Mouse (Mus musculus) hindbrain, postnatal 0 days (tissue): ENCODE results near the gene Folr2. TPM values are rescaled to one million over a fixed set of nuclear protein-coding genes. Genes with fewer than 3 reads are reported as not detected.

Source experiments
- ATAC-seq: fragments of 200-750 bp; cut with Nextera tagmentation; 2 replicates; pipeline ENCODE4 v1.8.0; 2017; ENCODE audit warnings: mild to moderate bottlenecking, moderate TSS enrichment, moderate library complexity
- DNase-seq: peaks from one replicate; pipeline ENCODE4 v3.0.0-alpha.2; 2015; ENCODE audit warnings: low spot score
- H3K27ac ChIP-seq: fragments of 300-500 bp; sonication (generic); 2 replicates; pipeline ENCODE4 v1.5.1; 2014; ENCODE audit warnings: mild to moderate bottlenecking
- H3K27me3 ChIP-seq: fragments of 300-500 bp; sonication (generic); 2 replicates; pipeline ENCODE4 v1.6.1; 2014; ENCODE audit warnings: low read length, mixed read lengths; ENCODE audit not compliant: insufficient read depth
- H3K36me3 ChIP-seq: fragments of 300-500 bp; sonication (generic); 2 replicates; pipeline ENCODE4 v1.6.1; 2014; ENCODE audit warnings: low read length, mixed read lengths; ENCODE audit not compliant: insufficient read depth
- H3K4me1 ChIP-seq: fragments of 300-500 bp; sonication (generic); 2 replicates; pipeline ENCODE4 v1.6.1; 2014; ENCODE audit warnings: antibody characterized with exemption, low read length, mixed read lengths; ENCODE audit not compliant: insufficient read depth
- H3K4me2 ChIP-seq: fragments of 300-500 bp; sonication (generic); 2 replicates; pipeline ENCODE4 v1.6.1; 2014; ENCODE audit warnings: low read depth, mild to moderate bottlenecking, low read length, moderate library complexity, mixed read lengths
- H3K4me3 ChIP-seq: fragments of 300-500 bp; sonication (generic); 2 replicates; pipeline ENCODE4 v1.5.1; 2014; ENCODE audit warnings: low read length
- H3K9ac ChIP-seq: fragments of 300-500 bp; sonication (generic); replicated peaks from 2 replicates; pipeline ENCODE4 v1.6.1; 2014; ENCODE audit warnings: mild to moderate bottlenecking, low read length, moderate library complexity, mixed read lengths
- H3K9me3 ChIP-seq: fragments of 300-500 bp; sonication (generic); 2 replicates; pipeline ENCODE4 v1.6.1; 2016; ENCODE audit warnings: low read length, mixed read lengths
- CTCF ChIP-seq: IDR thresholded peaks from 2 replicates; pipeline ENCODE4 v1.5.1; 2016; ENCODE audit warnings: antibody characterized with exemption, control low read depth, low read depth
- WGBS: fragments of 180-500 bp; shearing (Covaris S2); extraction: QIAGEN DNeasy Blood & Tissue Kit; methylation state at CpG from one replicate; pipeline ENCODE4 v1.1.7; 2014; 5-methylcytosine and 5-hydroxymethylcytosine counted together
- microRNA-seq, 2 experiments: library from miRNA; unstranded; fragments of <30 nt; microRNA quantifications; one replicate each; pipeline ENCODE4; 2016
- polyA plus RNA-seq: library from polyadenylated mRNA; unstranded; fragments of >200 nt; fragmentation: Nextera tagmentation; extraction: Ambion mirVana; gene quantifications from 2 replicates; pipeline ENCODE4 v1.2.1, GENCODE M21; 2015
- total RNA-seq: library from RNA; depleted of rRNA; stranded (reverse); fragments of >200 nt; gene quantifications from 2 replicates; pipeline ENCODE4 v1.2.3, GENCODE M21; 2014; rRNA removed

The Folr2 gene
- total and polyA plus RNA-seq, 2 experiments from 2014 or later = 1.8 to 2.2 TPM

- Histone ChIP-seq H3K9ac (no peak overlapping the region), H3K27me3 (peaks cover 60% of the 10 kb centered on the region), H3K4me3 (peak overlapping the region; percentile 27), H3K4me2 (peak overlapping the region; percentile 59), H3K4me1 (peaks cover 8% of the 10 kb centered on the region), H3K27ac (no peak overlapping the region), H3K9me3 (no peaks in the 10 kb centered on the region), H3K36me3 (no peaks in the 10 kb centered on the region)
- ATAC-seq (no peak), DNase-seq (peak; percentile 47)
- WGBS = 5% methylated on average over 35 of the region's 35 CpGs
- TF ChIP-seq CTCF = no peak
Measured at GRCm38 (mm10) chr7:101820295-101821030, 36.5 kb downstream of the Folr2 start.

DNA sequence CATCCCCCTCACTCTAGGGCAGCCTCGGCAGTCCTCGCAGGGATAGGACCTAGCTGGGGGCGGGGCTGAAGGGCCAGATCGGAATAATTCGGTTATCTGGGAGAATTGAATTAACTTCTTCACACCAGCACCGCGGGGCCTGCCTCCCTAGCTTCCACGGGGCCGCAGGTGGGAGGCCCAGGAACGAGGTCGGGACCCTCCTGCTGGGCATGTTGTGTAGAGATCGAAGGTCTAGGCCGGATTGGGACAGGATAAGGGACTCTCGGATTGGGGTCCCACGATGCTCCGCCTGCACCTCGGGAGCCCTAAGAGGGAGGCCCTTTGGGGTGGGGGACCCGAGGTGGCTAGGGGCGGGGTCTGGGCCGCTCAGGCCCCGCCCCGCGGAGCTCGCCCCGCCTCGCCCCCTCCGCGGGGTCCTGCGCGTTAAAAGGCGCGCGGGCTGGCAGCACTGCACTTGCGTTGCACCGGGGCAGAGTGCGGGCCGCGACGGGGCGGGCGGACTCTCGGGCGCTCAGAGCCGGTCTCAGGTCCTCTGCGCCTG, 39.1 kb downstream of the Folr2 start, which contains the start of gene Phox2a:
Gene Phox2a (plus strand): TSS at position 453 of the 541 bp plus-strand sequence.
- H3K9me3 ChIP-seq = no peaks in the 10 kb centered on the region
- peaks cover 8% of the 10 kb centered on the region for H3K4me1 ChIP-seq
- TF ChIP-seq CTCF = no peak
- DNase-seq = no peak
- H3K9ac ChIP-seq = no peak within 1 kb of the TSS
- peaks cover 54% of the 10 kb centered on the region for H3K27me3 ChIP-seq
- H3K36me3 ChIP-seq = no peaks in the 10 kb centered on the region
- ATAC-seq = peak; percentile 21
- peak within 1 kb of the TSS; percentile 28 for H3K4me3 ChIP-seq
- peak within 1 kb of the TSS; percentile 46 for H3K4me2 ChIP-seq
- H3K27ac ChIP-seq = no peak within 1 kb of the TSS
- WGBS = under 1% methylated on average over 36 of the region's 45 CpGs

Small RNAs within 50 kb of the gene (microRNA-seq; reads per million reads assigned to microRNA genes)
- gene Gm22655 = 0 reads per million in 2 experiments

Other genes starting within 250 kb of the Folr2 start
- gene Clpb, start 193.6 kb downstream of the Folr2 start, total RNA-seq = 42.8 and 67.4 TPM in 2 replicates
- 36.5 and 36.6 TPM in 2 replicates for gene Clpb, start 193.6 kb downstream of the Folr2 start, polyA plus RNA-seq
- 3.7 and 4.5 TPM in 2 replicates for gene Phox2a, start 38.9 kb downstream of the Folr2 start, total RNA-seq
- 2.0 and 2.1 TPM in 2 replicates for gene Phox2a, start 38.9 kb downstream of the Folr2 start, polyA plus RNA-seq
- 28.2 and 30.0 TPM in 2 replicates for gene Inppl1, start 19.0 kb downstream of the Folr2 start, total RNA-seq
- gene Inppl1, start 19.0 kb downstream of the Folr2 start, polyA plus RNA-seq = 10.3 and 14.3 TPM in 2 replicates
- gene Anapc15, start 6.5 kb upstream of the Folr2 start, total RNA-seq = 49.3 and 59.8 TPM in 2 replicates
- 65.1 and 67.3 TPM in 2 replicates for gene Anapc15, start 6.5 kb upstream of the Folr2 start, polyA plus RNA-seq
- 19.3 and 28.8 TPM in 2 replicates for gene Folr1, start 13.6 kb upstream of the Folr2 start, total RNA-seq
- 78.5 and 93.8 TPM in 2 replicates for gene Folr1, start 13.6 kb upstream of the Folr2 start, polyA plus RNA-seq
- gene Lamtor1, start 48.7 kb upstream of the Folr2 start, total RNA-seq = 130 and 156 TPM in 2 replicates
- 167 and 181 TPM in 2 replicates for gene Lamtor1, start 48.7 kb upstream of the Folr2 start, polyA plus RNA-seq
- gene Tomt, start 49.2 kb upstream of the Folr2 start, total RNA-seq = 0.52 TPM in 1 of 2 replicates, not detected in the other
- 0.16 and 0.49 TPM in 2 replicates for gene Tomt, start 49.2 kb upstream of the Folr2 start, polyA plus RNA-seq
- gene Lrrc51, start 76.7 kb upstream of the Folr2 start, total RNA-seq = 5.2 and 6.5 TPM in 2 replicates
- gene Lrrc51, start 76.7 kb upstream of the Folr2 start, polyA plus RNA-seq = 9.7 and 12.1 TPM in 2 replicates
- gene Numa1, start 76.9 kb upstream of the Folr2 start, total RNA-seq = 82.9 and 89.3 TPM in 2 replicates
- gene Numa1, start 76.9 kb upstream of the Folr2 start, polyA plus RNA-seq = 24.4 and 26.5 TPM in 2 replicates
- 7.1 and 14.7 TPM in 2 replicates for gene Il18bp, start 161.5 kb upstream of the Folr2 start, total RNA-seq
- gene Il18bp, start 161.5 kb upstream of the Folr2 start, polyA plus RNA-seq = 3.0 and 3.3 TPM in 2 replicates
- gene Rnf121, start 208.3 kb upstream of the Folr2 start, total RNA-seq = 28.8 and 31.7 TPM in 2 replicates
- 22.6 and 23.8 TPM in 2 replicates for gene Rnf121, start 208.3 kb upstream of the Folr2 start, polyA plus RNA-seq
- 16.2 and 22.6 TPM in 2 replicates for gene Xndc1, start 208.3 kb upstream of the Folr2 start, total RNA-seq
- gene Xndc1, start 208.3 kb upstream of the Folr2 start, polyA plus RNA-seq = 15.8 and 19.0 TPM in 2 replicates
- 0.47 and 3.5 TPM in 2 replicates for gene Xntrpc, start 208.5 kb upstream of the Folr2 start, total RNA-seq
- 0.40 and 0.42 TPM in 2 replicates for gene Xntrpc, start 208.5 kb upstream of the Folr2 start, polyA plus RNA-seq
- 2.5 TPM in 1 of 2 replicates, not detected in the other for gene Trpc2, start 225.9 kb upstream of the Folr2 start, total RNA-seq
- gene Trpc2, start 225.9 kb upstream of the Folr2 start, polyA plus RNA-seq = 0.09 TPM in 1 of 2 replicates, not detected in the other
- gene Art1, start 244.5 kb upstream of the Folr2 start, total RNA-seq = 0.10 and 2.3 TPM in 2 replicates
- gene Art1, start 244.5 kb upstream of the Folr2 start, polyA plus RNA-seq = 0.39 and 0.44 TPM in 2 replicates